Mouse (Mus musculus) CH12.LX (cell line): ENCODE measurements around the gene Polr2i.

ENCODE experiments used
- CHD2 ChIP-seq: IDR thresholded peaks from 2 replicates; pipeline ENCODE4 v1.6.1; 2011; ENCODE audit warnings: low read length, improper control_type of control experiment
- CTCF ChIP-seq, 2 experiments: IDR thresholded peaks in 1 of 2; conservative IDR thresholded peaks in 1 of 2; 2 replicates each; pipeline ENCODE4 v1.5.1; 2011 to 2012; ENCODE audit warnings: low read depth in 2 of 2, low read length in 2 of 2, improper control_type of control experiment in 1 of 2, inconsistent platforms in 1 of 2, mild to moderate bottlenecking in 1 of 2, moderate library complexity in 1 of 2
- ETS1 ChIP-seq: conservative IDR thresholded peaks from 2 replicates; pipeline ENCODE4 v1.6.1; 2012; ENCODE audit warnings: low read depth, mild to moderate bottlenecking, inconsistent platforms, low read length, improper control_type of control experiment, moderate library complexity
- GABPA ChIP-seq: IDR thresholded peaks from 2 replicates; pipeline ENCODE4 v1.6.1; 2012; ENCODE audit warnings: low read depth, low read length, improper control_type of control experiment, inconsistent platforms; ENCODE audit not compliant: insufficient replicate concordance
- POLR2A ChIP-seq: IDR thresholded peaks from 2 replicates; pipeline ENCODE4 v1.6.1; 2011; ENCODE audit warnings: low read depth, mild to moderate bottlenecking, improper control_type of control experiment, low read length
- POLR2AphosphoS2 ChIP-seq: IDR thresholded peaks from 2 replicates; pipeline ENCODE4 v1.6.1; 2011; ENCODE audit warnings: low read depth, low read length, improper control_type of control experiment
- TCF12 ChIP-seq: IDR thresholded peaks from 2 replicates; pipeline ENCODE4 v1.6.1; 2014; ENCODE audit warnings: low read depth, mild to moderate bottlenecking, inconsistent platforms, low read length, improper control_type of control experiment
- UBTF ChIP-seq: IDR thresholded peaks from 2 replicates; pipeline ENCODE4 v1.6.1; 2012; ENCODE audit warnings: low read depth, mild to moderate bottlenecking, inconsistent platforms, low read length, improper control_type of control experiment, moderate library complexity
- USF1 ChIP-seq: IDR thresholded peaks from 2 replicates; pipeline ENCODE4 v1.6.1; 2014; ENCODE audit warnings: low read depth, mild to moderate bottlenecking, inconsistent platforms, low read length, improper control_type of control experiment

- TF ChIP-seq GABPA (no peak), UBTF (no peak), CTCF (conservative IDR thresholded peaks at IDR 0.05 in 1 of 2, IDR thresholded peaks at IDR 0.05 in 1 of 2; ENCODE audit: low read depth in 2 of 2, low read length in 2 of 2) (no peak), TCF12 (0 out of 2 replicates have a peak, but pooled peaks have one; percentile 45), POLR2A (no peak), ETS1 (peak; percentile 32), CHD2 (no peak; the same call in 1 of the 2 replicates), USF1 (peak; percentile 93), POLR2AphosphoS2 (no peak)
Measured at GRCm38 (mm10) chr7:30280670-30281138, 49.0 kb downstream of the Polr2i start.
